Mouse (Mus musculus): ENCODE results near the gene Gpr26. TPM values are rescaled to one million over a fixed set of nuclear protein-coding genes. Genes with fewer than 3 reads are reported as not detected.
A peak's percentile ranks its signal among the peaks of the same experiment; 100 is the strongest.

The Gpr26 gene
- 100 to 1,000 TPM; 125 to 129 TPM for total RNA-seq (2021)

DNA sequence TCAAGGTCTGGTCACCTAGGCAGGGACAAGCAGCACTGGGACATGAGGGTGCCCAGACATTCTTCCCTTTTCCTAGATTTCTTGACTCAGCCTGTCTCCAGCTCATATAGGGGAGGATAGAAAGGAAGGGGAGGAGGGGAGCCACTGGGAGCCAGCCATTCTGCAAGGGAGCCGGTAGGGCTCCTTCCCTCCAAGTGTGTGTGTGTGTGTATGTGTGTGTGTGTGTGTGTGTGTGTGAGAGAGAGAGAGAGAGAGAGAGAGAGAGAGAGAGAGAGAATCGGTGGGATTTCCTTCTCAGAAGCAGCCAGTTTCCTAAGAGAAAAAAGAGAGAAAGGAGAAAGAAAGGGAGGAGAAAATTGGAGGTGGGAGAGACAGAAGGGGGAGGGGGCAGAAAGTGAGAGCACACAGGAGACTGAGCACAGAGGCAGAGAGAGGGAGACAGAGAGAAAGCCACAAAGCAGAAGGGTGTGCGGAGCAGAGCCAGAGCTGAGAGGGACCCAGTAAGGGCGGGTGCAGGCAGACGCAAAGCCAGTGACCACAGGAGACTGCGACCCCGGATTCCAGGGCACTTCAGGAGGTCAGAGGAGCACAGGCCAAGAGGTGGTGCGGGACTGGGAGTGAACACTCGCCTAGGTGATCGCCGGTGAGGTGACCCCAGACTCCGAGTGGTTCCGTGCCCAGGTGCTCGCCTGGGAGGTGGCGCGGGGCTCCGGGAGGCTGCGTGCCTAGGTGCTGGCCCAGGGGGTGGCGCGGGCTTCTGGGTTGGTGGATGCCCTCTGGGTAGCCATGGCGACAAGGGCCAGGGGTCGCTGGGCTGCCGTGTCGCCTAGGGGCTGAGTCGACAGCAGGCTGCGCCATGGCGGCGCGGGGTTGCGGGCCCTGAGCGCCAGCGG lies at the start of gene Gpr26:
Gpr26 (plus strand) TSS at position 438 of the 893 bp plus-strand sequence.
- peak; percentile 60 to 71 for DNase-seq (ENCODE audit: low spot score in 2 of 2)
- intact Hi-C loops (cut with DNase I), result loop anchor here (2.0 to 5.0 kb wide), 3 partner anchors 64 to 696 kb away; no protein-coding TSS in a partner anchor

DNA sequence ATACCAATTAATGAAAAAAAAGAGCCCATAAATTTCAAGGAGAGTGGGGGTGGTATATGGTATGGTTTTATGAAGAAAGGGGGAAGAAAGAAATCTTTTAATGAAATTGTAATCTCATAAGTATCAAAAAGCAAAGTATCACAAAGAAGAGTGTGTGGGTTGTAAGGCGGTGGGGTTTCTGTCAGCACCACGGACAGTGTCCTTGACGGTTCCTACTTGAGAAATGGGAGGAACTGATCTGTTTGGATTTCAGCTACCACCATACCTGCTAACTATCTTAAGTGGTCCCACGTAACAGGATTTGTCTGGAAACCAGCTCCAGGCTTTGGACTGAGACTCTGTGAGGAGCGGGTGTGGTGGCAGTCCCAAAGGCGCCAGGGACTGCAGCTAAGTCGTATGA lies 48.9 kb upstream of the Gpr26 start:
- intact Hi-C loops (cut with DNase I), result no loop called here
- no peak for DNase-seq (ENCODE audit: low spot score in 2 of 2)

DNA sequence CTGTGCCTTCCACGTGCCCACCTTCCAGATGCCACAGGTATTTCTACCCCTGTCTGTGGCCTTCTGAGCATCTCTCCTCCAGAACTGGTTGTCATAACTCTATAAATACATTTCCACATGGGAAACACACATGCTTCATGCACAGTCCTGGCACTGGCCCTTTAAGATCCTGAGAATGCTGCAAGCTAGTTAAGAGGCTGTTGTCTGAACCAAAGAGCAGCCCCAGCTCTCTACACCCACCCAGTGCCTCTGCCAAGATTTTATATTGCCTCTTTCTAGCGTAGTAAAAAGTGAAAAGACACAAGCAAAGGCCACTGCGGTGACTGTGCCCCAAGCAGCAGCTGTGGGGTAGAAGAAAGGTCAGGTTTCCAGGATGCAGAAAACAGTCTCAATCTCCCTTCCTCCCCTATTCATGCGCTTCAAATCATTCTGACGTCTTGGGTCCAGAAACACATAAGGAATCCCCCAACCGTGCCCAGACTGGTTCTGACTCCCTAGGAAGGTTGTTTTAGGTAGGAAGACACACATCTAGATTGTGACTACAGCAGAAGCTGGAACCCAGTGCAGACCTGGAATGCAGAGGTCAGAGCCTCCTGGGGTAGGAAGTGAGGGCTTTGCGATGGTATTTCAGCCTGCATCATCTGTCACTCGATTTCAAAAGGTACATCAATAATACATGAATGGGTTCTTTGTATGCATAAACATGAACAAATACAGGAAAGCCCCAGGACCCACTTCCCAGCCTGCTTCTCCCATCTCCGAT lies 38.8 kb upstream of the Gpr26 start:
- intact Hi-C loops (cut with DNase I), result no loop called here
- DNase-seq (ENCODE audit: low spot score in 2 of 2), result no peak

- DNase-seq (ENCODE audit: low spot score in 2 of 2), result no peak
- intact Hi-C loops (cut with DNase I), result no loop called here
Observed at GRCm38 (mm10) chr7:131937611-131938010, 28.6 kb upstream of the Gpr26 start.

DNA sequence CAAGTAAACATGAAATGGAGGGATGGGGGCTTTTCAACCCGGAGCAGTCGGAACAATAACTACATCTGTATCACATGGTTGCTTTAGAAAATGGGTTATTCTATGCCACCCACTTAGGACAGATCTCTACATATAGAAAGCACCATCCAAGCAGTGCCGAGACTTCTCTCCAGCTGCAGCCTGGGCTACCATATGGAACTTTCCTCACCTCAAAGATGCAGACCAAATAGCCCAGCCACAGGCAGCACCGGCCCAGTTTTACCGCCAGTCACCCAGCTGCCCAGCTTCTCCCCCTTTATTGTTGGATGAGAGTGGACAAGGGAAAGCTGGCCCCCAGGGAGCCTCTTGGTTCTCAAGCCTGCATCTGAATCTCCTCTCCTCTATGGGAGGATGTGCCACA lies 15.1 kb upstream of the Gpr26 start:
- intact Hi-C loops (cut with DNase I), result no loop called here

DNA sequence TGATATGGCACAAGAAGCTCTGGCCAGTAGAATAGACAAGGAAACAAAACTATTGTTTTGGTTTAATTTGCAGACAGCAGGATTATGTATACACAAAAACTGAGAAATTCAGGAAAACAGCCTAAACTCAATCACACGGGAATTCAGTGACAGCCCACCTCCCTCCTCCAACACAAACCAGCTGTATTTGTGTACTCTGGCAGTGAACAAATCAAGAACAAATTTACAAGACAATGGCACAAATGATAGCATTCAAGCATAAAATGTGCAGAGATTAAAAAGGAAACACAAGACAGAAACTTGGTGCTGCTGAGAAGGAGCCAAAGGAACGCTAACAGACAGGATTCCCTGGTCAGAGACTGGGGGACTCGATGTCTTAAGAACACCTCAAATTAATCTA lies 12.9 kb upstream of the Gpr26 start:
- intact Hi-C loops (cut with DNase I), result no loop called here
- DNase-seq (ENCODE audit: low spot score in 2 of 2), result no peak

More for the DNA sequence above, 15.1 kb upstream of the Gpr26 start:
- no peak for DNase-seq (ENCODE audit: low spot score in 2 of 2)

GRCm38 (mm10) chr7:131958705-131959104 lies 7.6 kb upstream of the Gpr26 start:
- intact Hi-C loops (cut with DNase I), result no loop called here
- peak in 1 of 2 experiments; percentile 35 for DNase-seq (ENCODE audit: low spot score in 2 of 2)

DNA sequence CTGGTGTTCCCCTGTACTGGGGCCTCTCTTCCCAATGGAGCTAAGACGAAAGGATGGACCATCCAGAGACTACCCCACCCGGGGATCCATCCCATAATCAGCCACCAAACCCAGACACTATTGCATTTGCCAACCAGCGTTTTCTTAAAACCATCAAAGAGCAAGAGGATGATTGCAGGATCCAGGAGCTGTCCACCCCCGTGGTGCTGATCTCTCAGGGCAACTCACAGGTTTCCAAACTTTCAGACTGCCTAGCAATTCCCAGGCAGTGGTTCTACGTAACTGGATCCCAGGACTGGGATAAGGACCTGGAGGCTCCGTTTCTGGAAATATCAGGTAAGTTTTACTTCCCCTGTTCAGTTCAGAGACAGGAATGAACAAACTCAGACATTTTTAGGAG lies 5.7 kb upstream of the Gpr26 start:
- DNase-seq (ENCODE audit: low spot score in 2 of 2), result no peak
- intact Hi-C loops (cut with DNase I), result no loop called here

GRCm38 (mm10) chr7:131966916-131967494 lies 745 bp downstream of the Gpr26 start:
- intact Hi-C loops (cut with DNase I), result loop anchor here (2.0 to 5.0 kb wide), 3 partner anchors 65 to 695 kb away; no protein-coding TSS in a partner anchor
- DNase-seq (ENCODE audit: low spot score in 2 of 2), result peak; percentile 52 to 62

DNA sequence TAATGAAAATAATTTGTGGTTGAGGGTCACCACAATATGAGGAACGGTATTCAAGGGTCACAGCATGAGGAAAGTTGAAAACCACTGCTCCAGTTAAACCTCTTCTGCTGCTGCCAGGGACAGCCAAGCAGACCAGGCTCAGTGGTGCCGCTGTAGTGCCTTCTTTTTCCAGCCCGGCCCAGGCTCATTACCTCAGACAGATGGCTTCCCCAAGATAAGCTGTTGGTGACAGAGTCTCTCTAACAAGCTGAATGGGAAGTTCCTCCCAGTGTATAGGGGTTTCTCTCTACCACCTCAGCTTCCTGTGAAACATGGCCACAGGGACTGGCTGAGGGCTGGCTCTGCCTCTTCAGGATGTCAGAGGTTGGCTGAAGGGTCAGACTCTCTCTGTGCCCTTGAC lies 4.0 kb downstream of the Gpr26 start:
- intact Hi-C loops (cut with DNase I), result no loop called here
- peak in 1 of 2 experiments; percentile 29 for DNase-seq (ENCODE audit: low spot score in 2 of 2)

DNA sequence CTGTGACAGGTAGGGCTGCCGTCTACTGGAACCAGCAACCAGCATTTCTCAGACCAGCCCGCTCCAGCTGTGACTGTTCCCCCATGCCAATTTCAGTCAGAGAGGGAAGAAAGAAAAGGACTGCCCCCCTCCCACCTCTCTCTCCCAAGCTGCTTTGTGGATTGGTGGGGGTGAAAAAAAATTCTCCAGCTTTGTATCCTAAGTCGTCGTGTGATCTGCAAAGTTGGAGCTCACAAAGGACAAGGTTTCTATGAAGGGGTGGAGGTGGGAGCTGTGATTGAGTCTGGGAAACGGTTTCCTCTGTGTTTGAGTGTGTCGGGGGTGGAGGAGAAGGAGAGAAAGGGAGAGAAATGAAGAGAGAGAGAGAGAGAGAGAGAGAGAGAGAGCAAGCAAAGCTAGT lies 9.6 kb downstream of the Gpr26 start:
- intact Hi-C loops (cut with DNase I), result no loop called here
- DNase-seq (ENCODE audit: low spot score in 2 of 2), result no peak

DNA sequence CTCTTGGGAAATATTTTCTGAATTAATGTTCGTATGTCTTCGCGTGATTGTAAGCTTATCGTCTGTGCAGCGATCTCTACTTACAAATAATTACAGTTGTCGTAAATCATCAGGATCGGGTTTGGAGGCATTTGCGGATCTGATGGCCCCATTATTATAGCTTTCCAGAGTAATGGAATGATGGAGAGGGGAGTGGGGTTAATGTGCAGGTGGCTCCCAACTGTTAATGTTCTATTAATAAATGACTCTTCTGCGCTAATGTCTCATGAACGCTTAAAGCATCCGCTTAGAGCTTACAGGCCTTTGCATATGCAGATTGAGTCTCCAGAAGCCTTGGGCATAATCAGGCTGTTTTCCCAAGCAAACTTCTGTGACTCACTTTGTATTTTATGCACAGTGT lies 12.3 kb downstream of the Gpr26 start:
- DNase-seq (ENCODE audit: low spot score in 2 of 2), result no peak
- intact Hi-C loops (cut with DNase I), result no loop called here

DNA sequence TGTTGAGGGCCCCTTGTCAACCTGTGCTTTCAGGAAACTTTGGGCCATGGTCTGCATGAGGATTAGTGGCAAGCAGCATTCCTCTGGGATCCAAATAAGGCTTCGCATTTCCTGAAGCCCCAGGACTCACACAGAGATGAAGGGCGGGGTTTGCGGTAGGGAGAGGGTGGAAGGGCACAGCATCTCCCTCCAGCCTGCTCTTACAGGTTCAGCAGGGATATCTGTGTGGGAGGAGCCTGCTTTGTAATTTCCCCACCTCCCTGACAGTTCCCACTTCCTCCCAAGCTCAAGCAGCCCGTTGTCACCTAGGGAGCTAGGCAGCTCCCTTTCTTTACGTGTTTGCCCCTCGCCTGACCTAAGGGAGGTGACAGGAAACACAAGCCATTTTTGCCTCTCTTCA lies 22.8 kb downstream of the Gpr26 start:
- intact Hi-C loops (cut with DNase I), result no loop called here
- DNase-seq (ENCODE audit: low spot score in 2 of 2), result no peak

- intact Hi-C loops (cut with DNase I), result no loop called here
- no peak for DNase-seq (ENCODE audit: low spot score in 2 of 2)
Observed at GRCm38 (mm10) chr7:131992226-131992625, 26.0 kb downstream of the Gpr26 start.

DNA sequence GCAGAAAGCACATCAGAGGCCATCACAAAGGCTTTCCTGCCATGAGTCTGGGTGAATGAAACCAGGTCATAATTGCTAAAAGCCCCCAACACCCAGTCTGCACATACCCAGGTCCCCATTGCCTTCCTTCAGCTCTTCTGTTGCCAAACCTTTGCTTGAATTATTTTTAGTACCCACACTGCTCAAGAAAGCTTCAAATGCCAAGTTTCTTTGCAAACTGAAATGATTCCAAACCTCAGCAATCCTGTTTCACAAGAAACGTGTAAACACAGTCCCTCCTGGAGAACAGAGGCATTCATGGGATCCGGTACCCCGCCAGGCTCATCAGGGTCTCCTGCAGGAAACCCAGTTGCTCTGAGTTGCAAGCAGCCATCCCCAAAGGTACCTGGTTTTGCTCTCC lies 26.6 kb downstream of the Gpr26 start:
- DNase-seq (ENCODE audit: low spot score in 2 of 2), result no peak
- intact Hi-C loops (cut with DNase I), result no loop called here

DNA sequence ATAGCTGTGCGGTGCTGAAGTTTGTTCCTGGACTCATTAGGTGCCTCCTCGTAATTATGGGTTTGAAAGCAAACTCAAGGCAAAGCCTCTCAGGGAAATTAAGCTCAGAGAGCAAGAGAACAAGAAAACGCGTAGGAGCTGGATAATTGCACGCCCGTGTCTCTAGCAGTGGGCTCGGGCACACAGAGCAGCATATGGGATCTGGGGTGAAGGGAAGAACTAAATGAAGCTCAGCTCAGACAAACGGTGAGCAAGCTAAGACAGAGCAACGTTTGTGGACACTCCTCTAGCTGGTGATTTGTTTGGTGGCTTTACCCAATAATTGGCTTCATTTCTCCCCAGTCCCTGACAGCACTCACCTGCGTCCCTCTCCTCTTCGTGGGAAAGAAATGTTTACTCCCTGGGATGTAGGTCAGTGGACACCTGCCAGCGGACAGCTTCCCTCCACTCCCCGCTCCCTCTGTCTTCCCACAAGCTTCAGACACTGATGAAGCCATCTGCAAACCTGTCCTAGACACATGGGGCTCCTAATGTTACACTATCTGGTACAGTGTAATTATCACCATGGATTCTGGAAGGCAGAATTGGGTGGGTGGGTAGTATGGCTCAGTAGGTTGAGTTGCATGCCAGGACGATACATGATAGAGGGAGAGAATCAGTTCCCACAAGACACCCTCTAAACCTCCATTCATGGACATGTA lies 39.9 kb downstream of the Gpr26 start:
- DNase-seq (ENCODE audit: low spot score in 2 of 2), result peak in 1 of 2 experiments; percentile 19
- intact Hi-C loops (cut with DNase I), result no loop called here

GRCm38 (mm10) chr7:132009002-132009401 lies 42.7 kb downstream of the Gpr26 start:
- intact Hi-C loops (cut with DNase I), result no loop called here
- DNase-seq (ENCODE audit: low spot score in 2 of 2), result no peak

GRCm38 (mm10) chr7:132012969-132013679 lies 46.9 kb downstream of the Gpr26 start:
- intact Hi-C loops (cut with DNase I), result no loop called here
- DNase-seq (ENCODE audit: low spot score in 2 of 2), result no peak

DNA sequence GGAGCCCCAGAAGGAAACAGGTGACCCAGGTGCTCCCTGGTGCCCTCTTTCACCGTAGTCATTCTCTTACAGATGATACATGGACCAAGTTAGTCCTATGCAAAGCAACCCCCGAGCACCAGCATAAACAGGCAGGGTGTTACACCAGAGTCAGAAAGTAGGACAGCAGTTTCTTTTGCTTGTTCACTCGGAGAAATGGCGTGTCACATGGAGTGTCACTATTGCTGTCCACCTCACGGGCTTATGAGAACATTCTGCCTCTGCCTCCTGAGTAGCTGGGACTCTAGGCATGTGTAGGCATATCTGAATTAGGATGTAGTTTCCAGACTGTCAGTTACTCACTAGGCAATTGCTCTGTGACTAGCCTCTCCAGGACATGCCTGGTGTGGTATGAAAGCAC lies 47.7 kb downstream of the Gpr26 start:
- no peak for DNase-seq (ENCODE audit: low spot score in 2 of 2)
- intact Hi-C loops (cut with DNase I), result no loop called here

Data from left cerebral cortex, postnatal 36 days (tissue).